Mouse (Mus musculus) liver, adult 2 months (tissue): ENCODE measurements around the gene Gdpd3. TPM values are rescaled to one million over a fixed set of nuclear protein-coding genes. Genes with fewer than 3 reads are reported as not detected.
A peak's percentile ranks its signal among the peaks of the same experiment; 100 is the strongest.
"Not testable (repeated sequence)": the region's sequence is repeated elsewhere in the genome, so short reads cannot be mapped to it uniquely, and the experiment has no call there.

Experiments used
- DNase-seq: peaks from one replicate; pipeline ENCODE4 v3.0.0-alpha.2; 2011; ENCODE audit warnings: low read depth, low spot score; ENCODE audit errors: extremely low read depth
- H3K27ac ChIP-seq: fragments of 200-500 bp; replicated peaks from 2 replicates; pipeline ENCODE4 v1.5.1; 2012; ENCODE audit warnings: low read depth, mild to moderate bottlenecking, control low read depth, inconsistent platforms, low read length; ENCODE audit not compliant: insufficient read depth
- H3K27me3 ChIP-seq: fragments of 200-500 bp; 2 replicates; pipeline ENCODE4 v1.6.1; 2012; ENCODE audit warnings: mild to moderate bottlenecking, moderate library complexity, low read length, inconsistent platforms; ENCODE audit not compliant: control insufficient read depth, insufficient read depth
- H3K36me3 ChIP-seq: fragments of 200-500 bp; 2 replicates; pipeline ENCODE4 v1.6.1; 2012; ENCODE audit warnings: low read length, inconsistent platforms; ENCODE audit not compliant: control insufficient read depth, insufficient read depth
- H3K4me1 ChIP-seq: fragments of 200-500 bp; 2 replicates; pipeline ENCODE4 v1.6.1; 2011; ENCODE audit warnings: low read length; ENCODE audit not compliant: control insufficient read depth, insufficient read depth
- H3K4me3 ChIP-seq: fragments of 200-500 bp; 2 replicates; pipeline ENCODE4 v1.5.1; 2011; ENCODE audit warnings: low read depth, mild to moderate bottlenecking, control low read depth, low read length, moderate library complexity; ENCODE audit not compliant: insufficient read depth
- H3K79me2 ChIP-seq: fragments of 200-500 bp; 2 replicates; pipeline ENCODE4 v1.6.1; 2012; ENCODE audit warnings: inconsistent platforms, mild to moderate bottlenecking, low read length, moderate library complexity; ENCODE audit not compliant: control insufficient read depth, insufficient read depth
- H3K9ac ChIP-seq: fragments of 200-500 bp; 2 replicates; pipeline ENCODE4 v1.6.1; 2012; ENCODE audit warnings: low read depth, mild to moderate bottlenecking, control low read depth, inconsistent platforms, low read length
- CTCF ChIP-seq: fragments of 200-500 bp; IDR thresholded peaks from 2 replicates; pipeline ENCODE4 v1.5.1; 2011; ENCODE audit warnings: low read depth, low read length, control low read depth
- POLR2A ChIP-seq: fragments of 200-500 bp; IDR thresholded peaks from 2 replicates; pipeline ENCODE4 v1.6.1; 2011; ENCODE audit warnings: low read length, control low read depth; ENCODE audit not compliant: insufficient read depth; ENCODE audit errors: extremely low read depth
- whole genome bisulfite sequencing: fragments of 180-500 bp; shearing (Covaris S2); methylation state at CpG from one replicate; pipeline ENCODE4 v1.1.7; 2018; 5-methylcytosine and 5-hydroxymethylcytosine counted together
- polyA plus RNA-seq: library from polyadenylated mRNA; depleted of rRNA; stranded (reverse); fragments of >200 nt; gene quantifications from 2 replicates; pipeline ENCODE4 v1.2.3, GENCODE M21; 2012
- total RNA-seq: library from RNA; depleted of rRNA; stranded (reverse); fragments of >200 nt; gene quantifications from 2 replicates; pipeline ENCODE4 v1.2.3, GENCODE M21; 2014

The Gdpd3 gene
- total and polyA plus RNA-seq, 2 experiments: 0.46 to 8.0 TPM

- H3K27me3 ChIP-seq: no peaks in the 10 kb centered on the region
- no peak overlapping the region for H3K27ac ChIP-seq
- H3K79me2 ChIP-seq: peaks cover 6% of the 10 kb centered on the region; the same call in 1 of the 2 replicates
- no peak for TF ChIP-seq POLR2A
- no peak for TF ChIP-seq CTCF
- 84% methylated on average over 10 of the region's 10 CpGs for WGBS
- no peak overlapping the region for H3K4me3 ChIP-seq
- DNase-seq: no peak
- no peaks in the 10 kb centered on the region; the same call in 1 of the 2 replicates for H3K36me3 ChIP-seq
- no peak overlapping the region for H3K9ac ChIP-seq
- H3K4me1 ChIP-seq: peaks cover 16% of the 10 kb centered on the region
These were observed 9.2 kb downstream of the Gdpd3 start for GRCm38 (mm10) chr7:126775185-126775977.

GRCm38 (mm10) chr7:126775978-126776234 is 9.8 kb downstream of the Gdpd3 start:
- no peak for DNase-seq
- Histone ChIP-seq H3K9ac (no peak overlapping the region), H3K4me1 (peaks cover 19% of the 10 kb centered on the region), H3K79me2 (peaks cover 6% of the 10 kb centered on the region; the same call in 1 of the 2 replicates), H3K27me3 (no peaks in the 10 kb centered on the region), H3K36me3 (no peaks in the 10 kb centered on the region; the same call in 1 of the 2 replicates), H3K4me3 (no peak overlapping the region), H3K27ac (no peak overlapping the region)
- 79% methylated on average over 3 of the region's 3 CpGs for WGBS
- TF ChIP-seq POLR2A (no peak), CTCF (no peak)

- H3K79me2 ChIP-seq: peaks cover 6% of the 10 kb centered on the region; the same call in 1 of the 2 replicates
- H3K27ac ChIP-seq: peak within 1 kb of the TSS; percentile 87
- H3K27me3 ChIP-seq: no peaks in the 10 kb centered on the region
- H3K36me3 ChIP-seq: no peaks in the 10 kb centered on the region; the same call in 1 of the 2 replicates
- peaks cover 21% of the 10 kb centered on the region for H3K4me1 ChIP-seq
- peak within 1 kb of the TSS; percentile 92 for H3K4me3 ChIP-seq
- WGBS: under 1% methylated on average over 36 of the region's 37 CpGs
- TF ChIP-seq POLR2A: peak; percentile 73
- no peak for TF ChIP-seq CTCF
- DNase-seq: peak; percentile 83
- peak within 1 kb of the TSS; percentile 99 for H3K9ac ChIP-seq
These were observed 10.5 kb downstream of the Gdpd3 start, which contains the start of gene Ypel3 for GRCm38 (mm10) chr7:126776598-126777057. Gene Ypel3 (plus strand): TSS chr7:126776955.

GRCm38 (mm10) chr7:126777476-126777875 is 11.3 kb downstream of the Gdpd3 start:
- H3K4me3 ChIP-seq: peak overlapping the region; percentile 92
- no peaks in the 10 kb centered on the region; the same call in 1 of the 2 replicates for H3K36me3 ChIP-seq
- peak; percentile 69 for DNase-seq
- H3K27ac ChIP-seq: peak overlapping the region; percentile 87
- no peak for TF ChIP-seq POLR2A
- TF ChIP-seq CTCF: no peak
- WGBS: 45% methylated on average over 10 of the region's 10 CpGs
- H3K4me1 ChIP-seq: peaks cover 28% of the 10 kb centered on the region
- H3K27me3 ChIP-seq: no peaks in the 10 kb centered on the region
- H3K79me2 ChIP-seq: peaks cover 6% of the 10 kb centered on the region; the same call in 1 of the 2 replicates
- peak overlapping the region; percentile 99 for H3K9ac ChIP-seq

GRCm38 (mm10) chr7:126778147-126778546 is 12.0 kb downstream of the Gdpd3 start:
- H3K36me3 ChIP-seq: no peaks in the 10 kb centered on the region; the same call in 1 of the 2 replicates
- DNase-seq: no peak
- H3K27me3 ChIP-seq: no peaks in the 10 kb centered on the region
- H3K4me3 ChIP-seq: no peak overlapping the region
- peaks cover 34% of the 10 kb centered on the region for H3K4me1 ChIP-seq
- H3K27ac ChIP-seq: no peak overlapping the region
- WGBS: 87% methylated on average over 3 of the region's 3 CpGs
- no peak for TF ChIP-seq POLR2A
- H3K79me2 ChIP-seq: peaks cover 6% of the 10 kb centered on the region; the same call in 1 of the 2 replicates
- H3K9ac ChIP-seq: no peak overlapping the region

- H3K27me3 ChIP-seq, H3K9ac ChIP-seq, DNase-seq, H3K27ac ChIP-seq, H3K79me2 ChIP-seq, H3K4me3 ChIP-seq, H3K36me3 ChIP-seq: not testable (repeated sequence)
- WGBS: 88% methylated on average over 7 of the region's 7 CpGs
- H3K4me1 ChIP-seq: peaks cover 35% of the 10 kb centered on the region
These were observed 13.0 kb downstream of the Gdpd3 start for GRCm38 (mm10) chr7:126779101-126779500.
